Mouse (Mus musculus) mouse trophoblast stem cell (cell line): ENCODE measurements at regions not wholly inside any gene's neighbourhood (a gene's known extent, or its start where the extent isn't known, plus 50 kb on each side); places are given as distances from the start of the nearest gene placed in this dataset.

Experiments
- in situ Hi-C, 2 experiments: fragments of 300-500 bp; cut with MseI, MboI; formaldehyde crosslinking; loops; 2 replicates in 1 of 2; 3 replicates in 1 of 2; pipeline ENCODE4 v1.15.1; 2025

- in situ Hi-C loops = no loop called here
Observed at GRCm38 (mm10) chr6:50961592-50961991, 307.4 kb upstream of the Npvf start.

DNA sequence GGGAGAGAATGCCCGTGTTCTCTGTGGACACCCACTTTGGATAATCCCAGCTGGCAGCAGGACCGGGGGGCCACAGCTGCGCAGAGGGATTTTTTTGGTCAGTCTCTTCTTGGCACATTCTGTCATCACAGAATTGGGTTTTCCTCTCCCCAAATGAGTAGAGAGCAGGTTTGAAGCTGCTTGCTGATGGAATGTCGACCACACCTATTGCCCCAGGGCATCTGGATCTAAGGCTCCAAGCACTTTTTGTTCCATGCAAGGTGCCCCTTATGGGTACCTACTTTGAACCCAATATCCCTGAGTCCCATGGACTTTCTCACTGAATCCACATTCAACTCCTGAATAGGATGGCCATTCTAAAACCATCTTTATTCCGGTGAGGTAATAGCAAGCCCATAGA lies 314.3 kb upstream of the Npvf start:
- in situ Hi-C loops = no loop called here

GRCm38 (mm10) chr6:50969341-50969740 lies 315.1 kb upstream of the Npvf start:
- in situ Hi-C loops = no loop called here

GRCm38 (mm10) chr6:50969997-50970396 lies 315.8 kb upstream of the Npvf start:
- in situ Hi-C loops = no loop called here

DNA sequence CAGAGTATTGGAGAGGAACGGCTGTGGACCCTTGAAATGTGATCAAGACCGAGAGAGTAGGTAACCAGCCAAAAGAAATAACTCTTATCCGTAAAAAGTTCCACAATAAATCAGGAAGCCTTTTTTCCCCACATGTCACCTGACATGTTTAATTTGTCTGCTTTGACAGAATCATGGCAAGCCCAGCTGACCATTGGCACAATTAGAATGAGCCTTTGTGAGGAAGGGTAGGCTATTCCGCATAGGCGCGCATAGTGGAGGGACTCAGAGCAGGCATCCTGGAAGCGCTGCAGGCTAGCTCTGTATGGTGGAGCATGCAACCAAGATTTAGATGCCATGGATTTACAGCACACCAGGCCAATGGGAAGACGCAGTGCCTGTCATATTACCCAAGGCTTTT lies 316.5 kb upstream of the Npvf start:
- in situ Hi-C loops = no loop called here

DNA sequence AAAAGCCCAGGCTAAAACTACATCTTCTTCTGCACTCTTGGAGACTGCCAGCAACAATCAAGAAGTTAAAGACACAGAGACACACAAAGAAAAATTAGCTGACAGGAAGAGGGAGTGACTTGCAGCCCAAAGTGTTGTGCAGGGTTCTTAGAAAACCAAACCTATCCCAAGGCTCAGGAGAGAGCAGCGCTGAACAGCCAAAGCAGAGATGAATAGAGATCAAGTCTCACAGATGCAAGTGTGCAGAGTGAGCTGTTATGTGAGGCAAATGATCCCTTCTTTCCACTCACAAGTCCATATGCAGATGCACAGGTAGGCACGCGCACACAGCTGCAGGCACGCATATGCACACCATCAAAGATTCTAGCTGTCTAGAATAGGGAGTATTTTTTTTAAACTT lies 318.0 kb upstream of the Npvf start:
- in situ Hi-C loops = no loop called here

DNA sequence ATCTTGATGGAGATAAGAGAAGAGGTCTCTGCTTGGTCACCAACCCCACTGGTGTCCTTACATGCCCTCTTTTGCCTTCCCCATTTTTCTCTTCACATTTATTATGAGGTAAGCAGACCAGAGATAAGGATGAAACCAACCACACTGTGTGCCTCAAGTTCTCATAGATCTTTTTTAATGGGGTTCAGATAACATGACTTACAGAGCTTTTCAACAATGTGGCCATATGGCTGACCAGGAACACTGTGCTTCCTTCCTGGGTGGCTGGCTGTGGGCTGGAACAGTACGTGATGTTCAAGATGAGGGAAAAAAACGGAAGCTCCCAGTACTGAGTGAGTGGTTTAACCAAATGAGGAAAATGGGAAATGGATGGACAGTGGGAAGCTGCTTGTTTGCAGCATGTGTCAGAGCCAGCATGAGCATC lies 319.0 kb upstream of the Npvf start:
- in situ Hi-C loops = no loop called here

GRCm38 (mm10) chr6:50973815-50974214 lies 319.6 kb upstream of the Npvf start:
- in situ Hi-C loops = no loop called here

DNA sequence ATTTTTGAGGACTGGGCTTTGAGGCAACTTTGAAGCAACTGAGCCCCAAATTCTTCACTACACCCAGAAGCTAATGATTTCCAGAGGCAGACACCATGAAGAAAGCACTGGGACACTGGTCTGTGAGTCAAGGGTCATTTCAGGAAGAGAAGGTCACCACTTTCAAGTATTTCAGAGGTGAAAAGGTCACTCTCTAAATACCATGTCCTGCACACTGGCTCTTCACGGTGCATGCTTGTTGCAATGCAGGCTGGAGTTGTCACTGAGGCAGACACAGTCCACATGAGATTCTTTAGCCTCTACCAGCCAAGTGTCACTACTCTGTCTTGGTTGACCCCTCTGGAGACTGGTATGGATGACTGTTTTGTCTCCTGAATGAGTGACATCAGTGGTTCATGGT lies 320.7 kb upstream of the Npvf start:
- in situ Hi-C loops = no loop called here

DNA sequence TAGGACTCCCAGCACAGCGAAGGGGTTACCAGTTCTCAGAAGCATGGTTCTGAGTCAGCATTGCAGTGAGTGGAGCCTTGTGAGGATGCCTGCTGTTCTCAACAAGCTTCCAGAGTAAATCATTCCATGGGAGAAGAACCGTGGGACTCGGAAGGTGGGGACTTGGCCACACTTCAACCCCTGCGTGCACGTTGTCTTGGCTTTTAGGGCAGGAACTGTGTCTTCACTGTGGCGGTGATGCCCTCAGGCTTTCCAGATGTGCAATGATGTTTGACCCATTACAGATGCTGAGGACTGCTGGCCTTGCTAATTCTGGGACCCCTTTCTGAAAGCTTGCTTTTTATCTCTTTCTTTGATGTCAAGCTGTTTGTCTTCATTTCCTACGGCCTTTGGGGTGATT lies 322.7 kb upstream of the Npvf start:
- in situ Hi-C loops = no loop called here

GRCm38 (mm10) chr6:50977381-50977780 lies 323.1 kb upstream of the Npvf start:
- in situ Hi-C loops = no loop called here

GRCm38 (mm10) chr6:50978016-50978415 lies 323.8 kb upstream of the Npvf start:
- in situ Hi-C loops = no loop called here

DNA sequence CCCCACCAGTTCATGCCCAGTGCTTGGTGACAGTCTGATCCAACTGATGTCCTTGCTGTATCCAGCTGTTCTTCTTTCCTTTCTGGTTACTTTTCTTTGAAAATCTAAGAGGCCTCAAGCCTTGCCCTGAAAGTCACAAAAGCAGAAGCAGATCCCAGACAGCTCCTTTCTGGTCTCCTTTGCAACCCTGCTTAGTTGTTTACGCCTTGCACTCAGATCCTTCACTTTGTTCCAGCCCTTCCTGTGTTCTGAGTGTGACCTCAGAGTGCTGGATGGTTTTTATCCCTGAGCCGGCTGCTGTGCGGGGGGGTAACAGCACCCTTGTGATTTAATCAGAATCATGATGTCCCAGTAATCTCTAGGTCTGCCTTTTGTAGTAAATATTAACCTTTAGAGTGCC lies 324.3 kb upstream of the Npvf start:
- in situ Hi-C loops = no loop called here

- in situ Hi-C loops = no loop called here
Observed at GRCm38 (mm10) chr6:50979764-50980163, 325.5 kb upstream of the Npvf start.

- in situ Hi-C loops = no loop called here
Observed at GRCm38 (mm10) chr6:50980311-50980710, 326.1 kb upstream of the Npvf start.

DNA sequence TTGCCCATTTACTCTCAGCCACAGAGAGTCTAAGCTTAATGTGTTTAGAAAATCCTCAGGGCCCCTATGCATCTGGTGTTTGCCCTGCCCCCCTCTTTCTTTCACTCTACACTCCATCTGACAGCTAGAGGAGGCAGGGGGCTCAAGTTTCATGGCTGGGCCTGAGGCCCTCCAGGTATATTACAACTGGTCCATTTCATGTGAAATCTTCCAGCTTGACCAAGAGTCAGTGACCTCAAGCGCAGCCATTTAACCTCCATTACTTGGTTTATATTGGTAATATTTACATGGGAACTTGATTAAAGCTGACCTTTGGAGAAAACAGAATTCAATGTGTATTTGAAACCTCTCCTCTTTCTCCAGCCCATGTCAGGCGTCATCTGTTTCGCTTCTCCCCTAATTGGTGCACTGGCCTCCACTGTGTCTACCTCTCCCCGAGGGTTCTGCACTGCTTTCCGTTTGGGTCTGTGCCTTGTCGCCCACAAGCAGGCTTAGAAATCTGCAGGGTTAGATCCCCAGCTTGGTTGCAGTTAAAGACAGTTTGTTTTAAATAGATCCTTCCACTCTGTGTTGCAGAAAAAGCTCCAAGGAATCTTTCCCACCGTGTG lies 327.6 kb upstream of the Npvf start:
- in situ Hi-C loops = no loop called here

DNA sequence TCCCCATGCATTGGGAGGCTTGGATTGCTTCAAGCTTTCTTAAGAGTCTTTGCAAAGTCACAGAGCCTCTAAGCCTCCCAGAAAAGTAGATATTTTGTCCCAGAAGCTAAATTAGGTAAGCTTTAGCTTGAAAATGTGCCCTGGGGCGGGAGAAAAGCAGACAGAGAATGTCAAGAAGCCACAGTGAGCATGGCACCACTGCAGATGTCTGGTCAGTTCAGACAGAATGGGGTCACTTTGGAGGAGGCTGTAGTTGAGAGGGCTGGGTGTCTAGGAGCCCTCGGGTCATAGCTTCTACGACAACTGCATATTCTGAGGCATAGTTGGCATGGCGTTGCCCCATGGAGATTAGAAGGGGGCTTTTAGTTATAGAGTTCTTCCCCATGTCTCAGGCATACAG lies 328.6 kb upstream of the Npvf start:
- in situ Hi-C loops = no loop called here

DNA sequence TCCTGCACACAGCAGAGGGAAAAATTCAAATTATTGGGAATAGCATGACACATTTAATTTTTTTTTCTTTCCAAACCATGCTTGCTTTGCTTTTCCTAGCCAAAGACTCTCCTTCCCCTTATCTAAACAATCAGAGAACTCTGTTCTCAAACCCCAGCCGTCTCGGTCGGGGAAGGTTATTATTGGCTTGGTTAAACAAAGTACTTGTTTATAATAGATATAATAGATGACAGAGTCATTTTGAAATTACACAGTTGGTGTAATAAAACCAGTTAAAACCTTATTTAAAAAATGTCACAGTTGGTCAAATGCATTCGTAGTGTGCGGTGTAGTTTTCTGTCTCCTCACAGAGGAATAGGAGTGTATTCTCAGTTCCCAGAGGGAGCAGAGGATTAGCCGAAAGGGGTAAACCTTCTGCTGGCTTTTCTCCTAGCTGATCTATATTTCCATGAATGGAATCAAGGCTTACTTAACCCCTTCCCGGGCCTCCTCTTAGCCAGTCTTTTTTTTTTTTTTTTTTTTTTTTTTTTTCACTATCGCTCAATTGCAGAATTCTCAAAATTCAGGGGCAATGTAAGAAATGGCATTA lies 329.4 kb upstream of the Npvf start:
- in situ Hi-C loops = no loop called here

- in situ Hi-C loops = no loop called here
Observed at GRCm38 (mm10) chr6:50984157-50984905, 330.1 kb upstream of the Npvf start.

- in situ Hi-C loops = no loop called here
Observed at GRCm38 (mm10) chr6:50986270-50986924, 332.2 kb upstream of the Npvf start.

DNA sequence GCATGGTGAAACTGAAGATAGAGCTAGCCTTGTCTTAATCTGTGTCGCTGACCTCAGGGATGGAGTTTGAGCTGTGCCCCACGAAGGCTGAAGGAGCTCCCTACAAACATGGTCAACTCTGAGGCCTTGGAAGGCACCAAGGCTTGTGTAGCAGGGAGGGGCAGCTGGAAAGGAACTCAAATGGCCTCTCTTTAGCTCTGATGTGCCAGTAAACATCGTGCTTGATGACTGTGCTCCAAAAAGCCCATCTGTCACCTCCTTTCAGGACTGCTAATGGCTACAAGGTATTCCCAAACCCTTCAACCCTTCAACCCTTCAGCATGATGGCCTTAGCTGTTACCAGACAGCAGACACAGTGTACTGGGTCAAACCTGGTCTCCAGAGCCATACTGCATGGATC lies 334.3 kb upstream of the Npvf start:
- in situ Hi-C loops = no loop called here

DNA sequence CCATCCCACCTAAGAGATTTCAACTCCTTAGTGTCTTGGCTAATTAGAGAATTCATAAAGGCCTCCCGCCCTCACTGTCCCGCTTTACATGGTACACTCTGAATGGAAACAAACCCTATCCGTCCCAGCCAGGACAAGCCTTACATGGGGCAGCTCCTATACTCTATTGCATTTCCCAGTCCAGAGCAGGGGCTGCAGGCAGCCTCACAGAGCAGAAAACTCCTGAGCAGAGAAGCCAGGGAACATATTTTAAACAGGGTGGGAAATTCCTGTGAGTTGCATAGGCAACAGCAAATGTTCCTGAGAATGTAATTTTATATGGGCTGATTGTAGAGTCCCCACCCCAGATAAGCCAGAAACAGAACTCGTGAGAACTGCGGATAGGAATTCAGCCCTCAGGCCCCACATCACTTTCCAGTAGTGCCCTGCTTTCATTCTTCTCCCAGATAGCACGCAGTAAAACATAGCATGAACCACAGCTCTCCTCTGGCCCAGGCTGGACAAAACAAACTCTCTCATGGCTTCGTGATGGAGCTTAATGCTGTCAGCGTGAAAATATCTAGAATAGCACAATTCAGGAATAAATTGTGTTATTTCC lies 337.4 kb upstream of the Npvf start:
- in situ Hi-C loops = no loop called here
